ENCODE assay signal across 10 mouse cellular contexts in the genomic region with DNA sequence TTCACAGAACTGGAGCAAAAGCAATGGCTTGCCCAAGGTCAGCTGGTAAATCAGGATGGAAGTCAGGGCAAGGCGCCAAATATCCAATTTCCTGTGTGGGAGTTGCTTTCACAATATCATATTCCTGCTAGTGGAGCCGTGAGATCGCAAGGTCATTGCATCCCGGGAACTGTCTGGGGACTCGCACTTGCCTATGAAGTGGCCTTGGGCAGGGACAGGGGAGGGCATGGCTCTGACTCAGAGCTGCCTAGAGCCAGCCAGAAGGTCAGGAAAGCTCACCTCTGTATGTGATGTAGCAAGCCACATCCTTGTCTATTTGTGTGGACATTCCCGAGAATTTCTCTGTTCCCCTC. TPM values are rescaled to one million over a fixed set of nuclear protein-coding genes. Genes with fewer than 3 reads are reported as not detected.
DNase-seq lines count a peak whose midpoint lies in the region; ATAC-seq and TF ChIP-seq lines count a peak whose summit lies in the region.
"Had no signal": no experiment of that assay in that cellular context is flagged by ENCODE, and none has a peak within 500 bp of the region (broad histone marks: within the 10 kb centered on the region; RNA-seq: fewer than 3 reads in every experiment).

No protein-coding gene starts in this region.

- H3K4me2 ChIP-seq in hindbrain, postnatal 0 days (ENCODE audit: low read depth, low read length): no peak overlapping the region
- no peak overlapping the region for H3K4me2 ChIP-seq in hindbrain, embryonic 12.5 days (replicated peaks)
- no peak overlapping the region for H3K4me2 ChIP-seq in embryonic facial prominence, embryonic 11.5 days (ENCODE audit: low read depth, low read length)
- H3K4me2 ChIP-seq: embryonic facial prominence, embryonic 13.5 days; neural tube, embryonic 12.5 days had no signal

- no peaks in the 10 kb centered on the region for H3K36me3 ChIP-seq in hindbrain, postnatal 0 days (ENCODE audit: insufficient read depth, low read length)
- H3K36me3 ChIP-seq in hindbrain, embryonic 12.5 days: no peaks in the 10 kb centered on the region
- H3K36me3 ChIP-seq in embryonic facial prominence, embryonic 11.5 days (replicated peaks; ENCODE audit: control insufficient read depth, insufficient read depth, low read depth, low read length): no peaks in the 10 kb centered on the region
- H3K36me3 ChIP-seq: embryonic facial prominence, embryonic 13.5 days; neural tube, embryonic 12.5 days had no signal

- no peak for TF ChIP-seq CTCF in hindbrain, postnatal 0 days (IDR thresholded peaks at IDR 0.05; ENCODE audit: low read depth)
- TF ChIP-seq CTCF in lung, adult 2 months (IDR thresholded peaks at IDR 0.05; ENCODE audit: insufficient read depth, low read length): no peak

- no peak; the same call in 1 of the 2 replicates for TF ChIP-seq POLR2A in lung, adult 2 months (IDR thresholded peaks at IDR 0.05; ENCODE audit: borderline replicate concordance, extremely low read depth, low read depth, low read length)

- no peak overlapping the region for H3K9ac ChIP-seq in hindbrain, postnatal 0 days (replicated peaks; ENCODE audit: low read length)
- no peak overlapping the region for H3K9ac ChIP-seq in hindbrain, embryonic 12.5 days
- no peak overlapping the region for H3K9ac ChIP-seq in embryonic facial prominence, embryonic 11.5 days (replicated peaks; ENCODE audit: low read length)
- H3K9ac ChIP-seq: embryonic facial prominence, embryonic 13.5 days; neural tube, embryonic 12.5 days had no signal

- no peaks in the 10 kb centered on the region for H3K4me1 ChIP-seq in hindbrain, postnatal 0 days (ENCODE audit: insufficient read depth, low read length)
- peaks cover 3% of the 10 kb centered on the region; the same call in 1 of the 2 replicates for H3K4me1 ChIP-seq in hindbrain, embryonic 12.5 days
- H3K4me1 ChIP-seq in embryonic facial prominence, embryonic 11.5 days (ENCODE audit: control insufficient read depth, insufficient read depth, low read length): no peaks in the 10 kb centered on the region
- peaks cover 5% of the 10 kb centered on the region; the same call in 1 of the 2 replicates for H3K4me1 ChIP-seq in lung, adult 2 months (ENCODE audit: control insufficient read depth, insufficient read depth, low read length)
- H3K4me1 ChIP-seq: neural tube, embryonic 12.5 days had no signal

- H3K9me3 ChIP-seq in hindbrain, postnatal 0 days (ENCODE audit: low read length): no peaks in the 10 kb centered on the region
- no peaks in the 10 kb centered on the region for H3K9me3 ChIP-seq in hindbrain, embryonic 12.5 days (replicated peaks)
- H3K9me3 ChIP-seq in embryonic facial prominence, embryonic 11.5 days (replicated peaks; ENCODE audit: control insufficient read depth, low read length): no peaks in the 10 kb centered on the region
- H3K9me3 ChIP-seq: embryonic facial prominence, embryonic 13.5 days; neural tube, embryonic 12.5 days had no signal

- DNase-seq in hindbrain, postnatal 0 days (ENCODE audit: low spot score): peak; percentile 25
- DNase-seq in embryonic facial prominence, embryonic 11.5 days (ENCODE audit: low spot score): peak; percentile 23
- DNase-seq in kidney, adult 11 months: peak; percentile 66
- DNase-seq in lung, adult 2 months: peak; percentile 10
- no peak for DNase-seq in frontal cortex, postnatal 25 days (ENCODE audit: low spot score in 2 of 2)
- DNase-seq in layer of hippocampus, adult 11-12 months (ENCODE audit: low spot score): no peak
- no peak for DNase-seq in c-Kit-positive CD71-positive TER-119-positive erythroid progenitor cells, embryonic 14.5 days (ENCODE audit: low spot score)

- no peak overlapping the region for H3K4me3 ChIP-seq in hindbrain, postnatal 0 days (ENCODE audit: low read length)
- H3K4me3 ChIP-seq in hindbrain, embryonic 12.5 days: no peak overlapping the region
- no peak overlapping the region for H3K4me3 ChIP-seq in embryonic facial prominence, embryonic 11.5 days (ENCODE audit: low read depth, low read length)
- H3K4me3 ChIP-seq in lung, adult 2 months (replicated peaks; ENCODE audit: extremely low read depth, low read depth, low read length): no peak overlapping the region
- H3K4me3 ChIP-seq: embryonic facial prominence, embryonic 13.5 days; neural tube, embryonic 12.5 days had no signal

- no peaks in the 10 kb centered on the region for H3K27me3 ChIP-seq in hindbrain, postnatal 0 days (ENCODE audit: insufficient read depth, low read length)
- H3K27me3 ChIP-seq in hindbrain, embryonic 12.5 days: no peaks in the 10 kb centered on the region
- H3K27me3 ChIP-seq in embryonic facial prominence, embryonic 11.5 days (ENCODE audit: control insufficient read depth, insufficient read depth, low read length): no peaks in the 10 kb centered on the region
- H3K27me3 ChIP-seq: embryonic facial prominence, embryonic 13.5 days; neural tube, embryonic 12.5 days had no signal

- 76% methylated on average over 6 of the region's 6 CpGs for WGBS in hindbrain, postnatal 0 days
- WGBS in hindbrain, embryonic 12.5 days: 86% methylated on average over 6 of the region's 6 CpGs
- WGBS in embryonic facial prominence, embryonic 11.5 days: 41% methylated on average over 6 of the region's 6 CpGs
- 26% methylated on average over 6 of the region's 6 CpGs for WGBS in lung, adult 2 months

- no peak overlapping the region for H3K27ac ChIP-seq in hindbrain, postnatal 0 days
- no peak overlapping the region for H3K27ac ChIP-seq in hindbrain, embryonic 12.5 days
- no peak overlapping the region for H3K27ac ChIP-seq in embryonic facial prominence, embryonic 11.5 days (replicated peaks; ENCODE audit: low read depth, low read length)
- H3K27ac ChIP-seq: embryonic facial prominence, embryonic 13.5 days; neural tube, embryonic 12.5 days had no signal

- ATAC-seq in hindbrain, postnatal 0 days: no peak
- no peak; the same call in 1 of the 2 replicates for ATAC-seq in hindbrain, embryonic 12.5 days (ENCODE audit: low FRiP score)
- no peak for ATAC-seq in embryonic facial prominence, embryonic 11.5 days (replicated peaks; ENCODE audit: insufficient number of reproducible peaks, low FRiP score, low TSS enrichment, low read depth)

RNA-seq across cellular contexts. Expression of a gene that starts 49.2 kb away (rescaled TPM):
- total RNA-seq in hindbrain, postnatal 0 days (2014; rRNA removed): not detected in 2 replicates
- not detected in 2 replicates for polyA plus RNA-seq in hindbrain, postnatal 0 days (2015; fragmentation: Nextera tagmentation; extraction: Ambion mirVana)
- polyA plus RNA-seq in hindbrain, embryonic 12.5 days (2016; fragmentation: Nextera tagmentation; extraction: Ambion mirVana): not detected in 2 replicates
- polyA plus RNA-seq in embryonic facial prominence, embryonic 11.5 days (2014; fragmentation: Nextera tagmentation; extraction: Ambion mirVana): not detected in 2 replicates
- polyA plus RNA-seq in lung, adult 2 months (2012; rRNA removed): not detected in 2 replicates
- polyA plus RNA-seq: embryonic facial prominence, embryonic 13.5 days; neural tube, embryonic 12.5 days had no signal

Comparison
In these comparisons a context has a peak if more than half of its experiments do, and no peak if none do; other contexts are left out.
1. DNase-seq: peak in hindbrain, postnatal 0 days (single experiment), embryonic facial prominence, embryonic 11.5 days (single experiment), kidney, adult 11 months (single experiment) and lung, adult 2 months (single experiment); none in frontal cortex, postnatal 25 days (0 of 2), layer of hippocampus, adult 11-12 months (single experiment) and c-Kit-positive CD71-positive TER-119-positive erythroid progenitor cells, embryonic 14.5 days (single experiment).